Mouse (Mus musculus): ENCODE measurements around the gene Kit. TPM values are rescaled to one million over a fixed set of nuclear protein-coding genes. Genes with fewer than 3 reads are reported as not detected.

The Kit gene
- total RNA-seq, 1 experiment, result 37.3 TPM

- Histone ChIP-seq H3K36me3 (ENCODE audit: control insufficient read depth, insufficient read depth, low read length, poor library complexity, severe bottlenecking) (peaks cover 7% of the 10 kb centered on the region; the same call in 1 of the 2 replicates), H3K4me3 (ENCODE audit: insufficient read depth in 1 of 2, low read depth in 1 of 2, low read length in 2 of 2, poor library complexity in 1 of 2, severe bottlenecking in 1 of 2) (no peak overlapping the region)
- in situ Hi-C loops (cut with MboI; ENCODE audit: low sequenced_read_pairs in 2 of 2, unreplicated experiment in 2 of 2), result no loop called here
Measured at GRCm38 (mm10) chr5:75607971-75608370, 33.3 kb downstream of the Kit start.

GRCm38 (mm10) chr5:75612380-75612779, 37.7 kb downstream of the Kit start:
- Histone ChIP-seq H3K36me3 (ENCODE audit: control insufficient read depth, insufficient read depth, low read length, poor library complexity, severe bottlenecking) (peaks cover 7% of the 10 kb centered on the region; the same call in 1 of the 2 replicates), H3K4me3 (ENCODE audit: insufficient read depth in 1 of 2, low read depth in 1 of 2, low read length in 2 of 2, poor library complexity in 1 of 2, severe bottlenecking in 1 of 2) (no peak overlapping the region), H3K9ac (ENCODE audit: insufficient read depth, low read depth, low read length, poor library complexity, severe bottlenecking) (no peak overlapping the region), H3K9me3 (ENCODE audit: control insufficient read depth, insufficient read depth, low read depth, low read length) (no peaks in the 10 kb centered on the region), H3K27ac (ENCODE audit: insufficient read depth, low read depth, low read length, poor library complexity, severe bottlenecking) (no peak overlapping the region), H3K4me1 (ENCODE audit: control insufficient read depth in 2 of 2, insufficient read depth in 2 of 2, low read length in 2 of 2, poor library complexity in 1 of 2) (no peaks in the 10 kb centered on the region)
- no peak for DNase-seq (ENCODE audit: low read depth, low spot score)
- in situ Hi-C loops (cut with MboI; ENCODE audit: low sequenced_read_pairs in 2 of 2, unreplicated experiment in 2 of 2), result no loop called here
- TF ChIP-seq ZNF384 (IDR thresholded peaks at IDR 0.05; ENCODE audit: low read depth, low read length) (no peak), HCFC1 (IDR thresholded peaks at IDR 0.05; ENCODE audit: borderline replicate concordance, insufficient read depth, low read length) (no peak), ZC3H11A (IDR thresholded peaks at IDR 0.05; ENCODE audit: borderline replicate concordance, low read depth, low read length) (no peak), CHD2 (IDR thresholded peaks at IDR 0.05; ENCODE audit: low read depth, low read length) (no peak), MAFK (IDR thresholded peaks at IDR 0.05; ENCODE audit: insufficient read depth, low read depth, low read length) (no peak)

More at GRCm38 (mm10) chr5:75607971-75608370, 33.3 kb downstream of the Kit start:
- Histone ChIP-seq H3K9me3 (ENCODE audit: control insufficient read depth, insufficient read depth, low read depth, low read length) (no peaks in the 10 kb centered on the region), H3K4me1 (ENCODE audit: control insufficient read depth in 2 of 2, insufficient read depth in 2 of 2, low read length in 2 of 2, poor library complexity in 1 of 2) (peaks cover 4 to 9% of the 10 kb centered on the region in 2 experiments; a peak in 2 of 4 replicates), H3K9ac (ENCODE audit: insufficient read depth, low read depth, low read length, poor library complexity, severe bottlenecking) (no peak overlapping the region), H3K27ac (ENCODE audit: insufficient read depth, low read depth, low read length, poor library complexity, severe bottlenecking) (no peak overlapping the region)
- TF ChIP-seq ZC3H11A (IDR thresholded peaks at IDR 0.05; ENCODE audit: borderline replicate concordance, low read depth, low read length), result no peak
- no peak for TF ChIP-seq CHD2 (IDR thresholded peaks at IDR 0.05; ENCODE audit: low read depth, low read length)
- no peak for TF ChIP-seq ZNF384 (IDR thresholded peaks at IDR 0.05; ENCODE audit: low read depth, low read length)
- TF ChIP-seq HCFC1 (IDR thresholded peaks at IDR 0.05; ENCODE audit: borderline replicate concordance, insufficient read depth, low read length), result no peak
- TF ChIP-seq MAFK (IDR thresholded peaks at IDR 0.05; ENCODE audit: insufficient read depth, low read depth, low read length), result no peak
- DNase-seq (ENCODE audit: low read depth, low spot score), result no peak

- in situ Hi-C loops (cut with MboI; ENCODE audit: low sequenced_read_pairs in 2 of 2, unreplicated experiment in 2 of 2), result no loop called here
- TF ChIP-seq MAFK (IDR thresholded peaks at IDR 0.05; ENCODE audit: insufficient read depth, low read depth, low read length) (no peak), ZC3H11A (IDR thresholded peaks at IDR 0.05; ENCODE audit: borderline replicate concordance, low read depth, low read length) (no peak), CHD2 (IDR thresholded peaks at IDR 0.05; ENCODE audit: low read depth, low read length) (no peak), ZNF384 (IDR thresholded peaks at IDR 0.05; ENCODE audit: low read depth, low read length) (no peak), HCFC1 (IDR thresholded peaks at IDR 0.05; ENCODE audit: borderline replicate concordance, insufficient read depth, low read length) (no peak)
- H3K9ac ChIP-seq (ENCODE audit: insufficient read depth, low read depth, low read length, poor library complexity, severe bottlenecking), result no peak overlapping the region
Measured at GRCm38 (mm10) chr5:75612926-75613325, 38.2 kb downstream of the Kit start.

GRCm38 (mm10) chr5:75615000-75615571, 40.4 kb downstream of the Kit start:
- TF ChIP-seq ZC3H11A (IDR thresholded peaks at IDR 0.05; ENCODE audit: borderline replicate concordance, low read depth, low read length), result no peak
- TF ChIP-seq HCFC1 (IDR thresholded peaks at IDR 0.05; ENCODE audit: borderline replicate concordance, insufficient read depth, low read length), result no peak
- TF ChIP-seq MAFK (IDR thresholded peaks at IDR 0.05; ENCODE audit: insufficient read depth, low read depth, low read length), result no peak
- no peak for TF ChIP-seq CHD2 (IDR thresholded peaks at IDR 0.05; ENCODE audit: low read depth, low read length)
- no peak for TF ChIP-seq ZNF384 (IDR thresholded peaks at IDR 0.05; ENCODE audit: low read depth, low read length)
- Histone ChIP-seq H3K9me3 (ENCODE audit: control insufficient read depth, insufficient read depth, low read depth, low read length) (no peaks in the 10 kb centered on the region), H3K9ac (ENCODE audit: insufficient read depth, low read depth, low read length, poor library complexity, severe bottlenecking) (no peak overlapping the region), H3K27ac (ENCODE audit: insufficient read depth, low read depth, low read length, poor library complexity, severe bottlenecking) (no peak overlapping the region), H3K4me3 (ENCODE audit: insufficient read depth in 1 of 2, low read depth in 1 of 2, low read length in 2 of 2, poor library complexity in 1 of 2, severe bottlenecking in 1 of 2) (no peak overlapping the region), H3K36me3 (ENCODE audit: control insufficient read depth, insufficient read depth, low read length, poor library complexity, severe bottlenecking) (peaks cover 4% of the 10 kb centered on the region; the same call in 1 of the 2 replicates), H3K4me1 (ENCODE audit: control insufficient read depth in 2 of 2, insufficient read depth in 2 of 2, low read length in 2 of 2, poor library complexity in 1 of 2) (no peaks in the 10 kb centered on the region)
- in situ Hi-C loops (cut with MboI; ENCODE audit: low sequenced_read_pairs in 2 of 2, unreplicated experiment in 2 of 2), result no loop called here
- DNase-seq (ENCODE audit: low read depth, low spot score), result no peak

More at GRCm38 (mm10) chr5:75612926-75613325, 38.2 kb downstream of the Kit start:
- Histone ChIP-seq H3K4me3 (ENCODE audit: insufficient read depth in 1 of 2, low read depth in 1 of 2, low read length in 2 of 2, poor library complexity in 1 of 2, severe bottlenecking in 1 of 2) (no peak overlapping the region), H3K36me3 (ENCODE audit: control insufficient read depth, insufficient read depth, low read length, poor library complexity, severe bottlenecking) (peaks cover 7% of the 10 kb centered on the region; the same call in 1 of the 2 replicates), H3K27ac (ENCODE audit: insufficient read depth, low read depth, low read length, poor library complexity, severe bottlenecking) (no peak overlapping the region), H3K4me1 (ENCODE audit: control insufficient read depth in 2 of 2, insufficient read depth in 2 of 2, low read length in 2 of 2, poor library complexity in 1 of 2) (no peaks in the 10 kb centered on the region), H3K9me3 (ENCODE audit: control insufficient read depth, insufficient read depth, low read depth, low read length) (no peaks in the 10 kb centered on the region)
- DNase-seq (ENCODE audit: low read depth, low spot score), result no peak
